Mouse (Mus musculus) midbrain, embryonic 11.5 days (tissue): ENCODE measurements around the gene Acer3. TPM values are rescaled to one million over a fixed set of nuclear protein-coding genes. Genes with fewer than 3 reads are reported as not detected.

Experiments
- ATAC-seq: fragments of 200-750 bp; cut with Nextera tagmentation; 2 replicates; pipeline ENCODE4 v1.8.0; 2017; ENCODE audit warnings: moderate TSS enrichment, moderate library complexity; ENCODE audit not compliant: low FRiP score
- DNase-seq: peaks from one replicate; pipeline ENCODE4 v3.0.0; 2015; ENCODE audit warnings: low spot score; ENCODE audit errors: missing footprints
- H3K27ac ChIP-seq: fragments of 300-500 bp; sonication (generic); 2 replicates; pipeline ENCODE4 v1.5.1; 2014; ENCODE audit warnings: low read depth, low read length
- H3K27me3 ChIP-seq: fragments of 300-500 bp; sonication (generic); 2 replicates; pipeline ENCODE4 v1.6.1; 2014; ENCODE audit warnings: mild to moderate bottlenecking, low read length, moderate library complexity, mixed read lengths; ENCODE audit not compliant: control insufficient read depth, insufficient read depth
- H3K36me3 ChIP-seq: fragments of 300-500 bp; sonication (generic); 2 replicates; pipeline ENCODE4 v1.6.1; 2014; ENCODE audit warnings: mild to moderate bottlenecking, low read length, moderate library complexity, mixed read lengths; ENCODE audit not compliant: control insufficient read depth, insufficient read depth
- H3K4me1 ChIP-seq: fragments of 300-500 bp; sonication (generic); 2 replicates; pipeline ENCODE4 v1.6.1; 2014; ENCODE audit warnings: low read length; ENCODE audit not compliant: control insufficient read depth, insufficient read depth
- H3K4me2 ChIP-seq: fragments of 300-500 bp; sonication (generic); 2 replicates; pipeline ENCODE4 v1.6.1; 2014; ENCODE audit warnings: mild to moderate bottlenecking, moderate library complexity
- H3K4me3 ChIP-seq: fragments of 300-500 bp; sonication (generic); 2 replicates; pipeline ENCODE4 v1.5.1; 2014; ENCODE audit warnings: low read depth, low read length
- H3K9ac ChIP-seq: fragments of 300-500 bp; sonication (generic); 2 replicates; pipeline ENCODE4 v1.6.1; 2014; ENCODE audit warnings: low read length
- H3K9me3 ChIP-seq: fragments of 300-500 bp; sonication (generic); 2 replicates; pipeline ENCODE4 v1.6.1; 2016; ENCODE audit warnings: low read length; ENCODE audit not compliant: control insufficient read depth
- WGBS: fragments of 180-500 bp; shearing (Covaris S2); extraction: QIAGEN DNeasy Blood & Tissue Kit; methylation state at CpG from one replicate; pipeline ENCODE4 v1.1.7; 2014; 5-methylcytosine and 5-hydroxymethylcytosine counted together
- polyA plus RNA-seq: library from polyadenylated mRNA; unstranded; fragments of >200 nt; fragmentation: Nextera tagmentation; extraction: Ambion mirVana; gene quantifications from 2 replicates; pipeline ENCODE4 v1.2.1, GENCODE M21; 2014

The Acer3 gene
- polyA plus RNA-seq, 1 experiment from 2014 or later, result 16.6 TPM

- no peak for ATAC-seq
- Histone ChIP-seq H3K4me3 (no peak overlapping the region), H3K27ac (no peak overlapping the region), H3K36me3 (no peaks in the 10 kb centered on the region), H3K9ac (no peak overlapping the region), H3K9me3 (no peaks in the 10 kb centered on the region), H3K4me1 (no peaks in the 10 kb centered on the region), H3K27me3 (no peaks in the 10 kb centered on the region), H3K4me2 (no peak overlapping the region)
- WGBS, result 83% methylated on average over 7 of the region's 7 CpGs
- peak; percentile 2 for DNase-seq
Observed at GRCm38 (mm10) chr7:98329651-98330374, 8.8 kb upstream of the Acer3 start.

- no peak overlapping the region for H3K4me2 ChIP-seq
- no peaks in the 10 kb centered on the region for H3K4me1 ChIP-seq
- 51% methylated on average over 2 of the region's 2 CpGs for WGBS
- no peaks in the 10 kb centered on the region for H3K9me3 ChIP-seq
- H3K36me3 ChIP-seq, result no peaks in the 10 kb centered on the region
- H3K4me3 ChIP-seq, result no peak overlapping the region
- ATAC-seq, result no peak
- no peak overlapping the region for H3K27ac ChIP-seq
- peak; percentile 67 for DNase-seq
- no peaks in the 10 kb centered on the region for H3K27me3 ChIP-seq
- no peak overlapping the region for H3K9ac ChIP-seq
Observed at GRCm38 (mm10) chr7:98328311-98328710, 7.3 kb upstream of the Acer3 start.

DNA sequence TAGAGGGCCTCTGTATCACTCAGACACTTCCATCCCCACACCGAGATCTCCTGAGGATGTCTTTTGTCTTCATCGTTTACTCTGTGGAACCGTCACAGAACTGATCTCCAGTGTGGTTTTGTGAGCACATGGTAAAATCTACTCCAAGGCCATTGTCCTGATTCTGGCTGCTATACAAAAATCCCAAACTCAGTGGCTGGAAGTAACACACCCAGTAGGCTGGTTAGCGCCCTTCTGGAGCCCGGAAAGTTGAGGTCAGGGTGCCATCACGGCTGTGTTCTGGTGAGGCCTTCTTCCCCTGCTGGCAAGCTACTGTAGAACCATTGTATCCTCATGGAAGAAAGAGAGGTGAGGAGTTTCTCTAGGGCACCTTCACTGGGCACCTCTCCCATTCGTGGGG is 5.0 kb upstream of the Acer3 start:
- H3K9ac ChIP-seq, result no peak overlapping the region
- H3K9me3 ChIP-seq, result no peaks in the 10 kb centered on the region
- H3K27ac ChIP-seq, result no peak overlapping the region
- no peak for ATAC-seq
- WGBS, result 88% methylated on average over 7 of the region's 7 CpGs
- no peak overlapping the region for H3K4me2 ChIP-seq
- DNase-seq, result peak; percentile 45
- H3K4me1 ChIP-seq, result no peaks in the 10 kb centered on the region
- H3K36me3 ChIP-seq, result no peaks in the 10 kb centered on the region
- no peak overlapping the region for H3K4me3 ChIP-seq
- H3K27me3 ChIP-seq, result no peaks in the 10 kb centered on the region

DNA sequence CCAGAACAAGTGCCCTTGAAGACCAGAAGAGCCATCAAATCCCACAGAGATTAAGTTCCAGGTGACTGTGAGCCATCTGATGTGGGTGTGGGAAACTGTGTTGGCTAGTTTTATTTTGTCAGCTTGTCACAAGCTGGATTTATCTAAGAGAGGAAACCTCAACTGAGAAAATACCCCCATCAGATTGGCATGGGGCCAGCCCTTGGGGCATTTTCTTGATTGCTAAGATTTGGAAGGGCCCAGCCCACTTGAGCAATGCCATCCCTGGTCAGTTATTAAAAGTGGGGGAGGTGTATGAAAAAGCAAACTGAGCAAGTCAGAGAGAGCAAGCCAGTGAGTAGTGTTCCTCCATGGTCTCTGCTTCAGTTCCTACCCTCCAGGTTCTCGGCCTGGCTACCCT is 3.2 kb upstream of the Acer3 start:
- peak; percentile 26 for DNase-seq
- 85% methylated on average over 1 of the region's 1 CpGs for WGBS
- no peaks in the 10 kb centered on the region for H3K36me3 ChIP-seq

GRCm38 (mm10) chr7:98323288-98324019 is 2.4 kb upstream of the Acer3 start:
- Histone ChIP-seq H3K27me3 (no peaks in the 10 kb centered on the region), H3K27ac (no peak overlapping the region), H3K4me1 (no peaks in the 10 kb centered on the region), H3K4me2 (no peak overlapping the region), H3K9me3 (no peaks in the 10 kb centered on the region), H3K4me3 (no peak overlapping the region), H3K9ac (no peak overlapping the region), H3K36me3 (no peaks in the 10 kb centered on the region)
- DNase-seq (peak; percentile 35), ATAC-seq (no peak)
- WGBS, result 39% methylated on average over 5 of the region's 5 CpGs

More for the DNA sequence above, 3.2 kb upstream of the Acer3 start:
- Histone ChIP-seq H3K4me2 (no peak overlapping the region), H3K9ac (no peak overlapping the region), H3K27me3 (no peaks in the 10 kb centered on the region), H3K27ac (no peak overlapping the region), H3K9me3 (no peaks in the 10 kb centered on the region), H3K4me1 (no peaks in the 10 kb centered on the region), H3K4me3 (no peak overlapping the region)
- ATAC-seq, result no peak

DNA sequence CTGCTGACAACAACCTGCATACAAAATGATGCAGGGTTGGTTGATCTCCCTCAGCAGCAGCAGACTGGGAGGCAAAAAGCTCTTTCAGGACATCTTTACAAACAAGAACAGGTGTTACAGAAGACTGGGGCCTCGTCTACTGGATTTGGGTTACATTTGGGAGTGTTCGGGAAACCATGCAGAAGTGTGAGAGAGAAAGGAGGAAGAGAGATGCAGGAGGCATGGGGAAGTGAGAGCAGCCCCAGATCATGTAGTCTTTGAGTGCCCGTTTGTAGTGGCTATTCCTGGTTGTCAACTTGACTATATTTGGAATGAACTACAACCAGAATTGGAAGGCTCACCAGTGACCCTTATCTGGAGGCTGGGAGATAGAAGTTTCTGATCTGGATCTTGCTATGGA is 1.4 kb upstream of the Acer3 start:
- WGBS, result 81% methylated on average over 3 of the region's 3 CpGs
- no peak overlapping the region for H3K9ac ChIP-seq
- H3K4me2 ChIP-seq, result no peak overlapping the region
- H3K27me3 ChIP-seq, result no peaks in the 10 kb centered on the region
- no peaks in the 10 kb centered on the region for H3K36me3 ChIP-seq
- H3K4me1 ChIP-seq, result no peaks in the 10 kb centered on the region
- H3K9me3 ChIP-seq, result no peaks in the 10 kb centered on the region
- no peak for DNase-seq
- H3K4me3 ChIP-seq, result no peak overlapping the region
- H3K27ac ChIP-seq, result no peak overlapping the region
- no peak for ATAC-seq

GRCm38 (mm10) chr7:98320006-98320556 is 927 bp downstream of the Acer3 start:
- Histone ChIP-seq H3K4me1 (no peaks in the 10 kb centered on the region), H3K36me3 (no peaks in the 10 kb centered on the region), H3K9me3 (no peaks in the 10 kb centered on the region), H3K4me3 (no peak overlapping the region), H3K9ac (no peak overlapping the region), H3K4me2 (no peak overlapping the region), H3K27ac (no peak overlapping the region), H3K27me3 (no peaks in the 10 kb centered on the region)
- no peak for ATAC-seq
- WGBS, result 87% methylated on average over 7 of the region's 7 CpGs
- peak; percentile 64 for DNase-seq

DNA sequence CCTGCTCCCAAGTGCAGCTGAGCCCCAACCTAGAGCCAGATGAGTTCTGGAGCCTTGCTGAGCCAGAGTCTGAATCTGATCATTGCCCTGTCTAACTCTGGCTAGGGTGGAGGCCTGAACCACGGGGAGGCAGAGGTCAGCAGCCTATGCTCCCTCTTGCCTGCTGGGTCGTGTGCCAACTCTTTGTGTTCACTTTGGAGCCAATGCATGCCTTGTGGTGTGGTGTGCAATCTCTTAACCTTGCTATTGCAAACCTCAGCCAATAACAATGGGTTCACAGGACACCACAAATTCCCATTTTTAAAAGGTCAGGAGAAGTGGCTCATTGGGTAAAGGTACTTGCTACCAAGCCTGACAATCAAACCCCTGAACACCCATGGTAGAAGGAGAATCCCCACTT is 4.4 kb downstream of the Acer3 start:
- Histone ChIP-seq H3K9ac (no peak overlapping the region), H3K4me1 (no peaks in the 10 kb centered on the region), H3K27me3 (no peaks in the 10 kb centered on the region), H3K4me2 (no peak overlapping the region), H3K9me3 (no peaks in the 10 kb centered on the region), H3K36me3 (no peaks in the 10 kb centered on the region), H3K27ac (no peak overlapping the region), H3K4me3 (no peak overlapping the region)
- 54% methylated on average over 2 of the region's 2 CpGs for WGBS
- ATAC-seq (no peak), DNase-seq (no peak)

DNA sequence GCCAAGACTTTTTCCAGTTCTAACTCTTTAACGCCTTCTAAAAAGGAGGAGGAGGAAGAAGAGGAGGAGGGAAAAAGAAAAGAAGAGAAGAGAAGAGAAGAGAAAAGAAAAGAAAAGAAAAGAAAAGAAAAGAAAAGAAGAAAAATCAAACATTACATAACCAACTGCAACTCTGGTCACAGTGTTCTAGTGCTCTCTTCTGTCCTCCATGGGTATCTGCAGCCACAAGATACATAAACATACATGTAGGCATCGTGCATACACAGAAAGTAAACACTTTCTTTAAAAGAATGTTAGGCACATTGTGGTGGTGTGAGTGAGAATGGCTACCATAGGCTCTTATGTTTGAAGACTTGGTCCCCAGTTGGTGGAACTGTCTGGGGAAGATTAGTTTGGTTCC is 5.9 kb downstream of the Acer3 start:
- ATAC-seq, result no peak
- no peak overlapping the region for H3K27ac ChIP-seq
- WGBS, result 68% methylated on average over 2 of the region's 2 CpGs
- DNase-seq, result no peak
- no peak overlapping the region for H3K4me3 ChIP-seq
- H3K9me3 ChIP-seq, result no peaks in the 10 kb centered on the region
- no peaks in the 10 kb centered on the region for H3K36me3 ChIP-seq
- no peak overlapping the region for H3K9ac ChIP-seq
- H3K27me3 ChIP-seq, result no peaks in the 10 kb centered on the region
- no peaks in the 10 kb centered on the region for H3K4me1 ChIP-seq
- no peak overlapping the region for H3K4me2 ChIP-seq
